Mouse (Mus musculus): ENCODE results near the gene Ackr1. TPM values are rescaled to one million over a fixed set of nuclear protein-coding genes. Genes with fewer than 3 reads are reported as not detected.

Ackr1 gene
- polyA plus RNA-seq, 1 experiment: 2.1 TPM

Other genes starting within 250 kb of the Ackr1 start
- not detected in 2 replicates for gene Olfr1408, start 196.4 kb downstream of the Ackr1 start, polyA plus RNA-seq (2012; ENCODE audit: insufficient read depth, insufficient read length, missing spikeins)
- not detected in 2 replicates for gene Olfr1406, start 143.1 kb downstream of the Ackr1 start, polyA plus RNA-seq (2012; ENCODE audit: insufficient read depth, insufficient read length, missing spikeins)
- not detected in 2 replicates for gene Olfr218, start 135.9 kb downstream of the Ackr1 start, polyA plus RNA-seq (2012; ENCODE audit: insufficient read depth, insufficient read length, missing spikeins)
- not detected in 2 replicates for gene Olfr1404, start 121.4 kb downstream of the Ackr1 start, polyA plus RNA-seq (2012; ENCODE audit: insufficient read depth, insufficient read length, missing spikeins)
- gene Fcer1a, start 106.5 kb downstream of the Ackr1 start, polyA plus RNA-seq (2012; ENCODE audit: insufficient read depth, insufficient read length, missing spikeins): not detected in 2 replicates
- gene Olfr418, start 67.7 kb downstream of the Ackr1 start, polyA plus RNA-seq (2012; ENCODE audit: insufficient read depth, insufficient read length, missing spikeins): not detected in 2 replicates
- gene Mptx2, start 56.0 kb downstream of the Ackr1 start, polyA plus RNA-seq (2012; ENCODE audit: insufficient read depth, insufficient read length, missing spikeins): not detected in 2 replicates
- not detected in 2 replicates for gene Aim2, start 17.1 kb upstream of the Ackr1 start, polyA plus RNA-seq (2012; ENCODE audit: insufficient read depth, insufficient read length, missing spikeins)
- 5.1 and 7.2 TPM in 2 replicates for gene Cadm3, start 33.9 kb upstream of the Ackr1 start, polyA plus RNA-seq (2012; ENCODE audit: insufficient read depth, insufficient read length, missing spikeins)
- gene Ifi206, start 157.3 kb upstream of the Ackr1 start, polyA plus RNA-seq (2012; ENCODE audit: insufficient read depth, insufficient read length, missing spikeins): 0.42 TPM in 1 of 2 replicates, not detected in the other
- not detected in 2 replicates for gene Ifi214, start 202.2 kb upstream of the Ackr1 start, polyA plus RNA-seq (2012; ENCODE audit: insufficient read depth, insufficient read length, missing spikeins)